Mouse (Mus musculus) lung, postnatal 0 days (tissue): ENCODE measurements around the gene Vipr2. TPM values are rescaled to one million over a fixed set of nuclear protein-coding genes. Genes with fewer than 3 reads are reported as not detected.

Experiments used
- ATAC-seq: fragments of 200-750 bp; cut with Nextera tagmentation; 2 replicates; pipeline ENCODE4 v1.8.0; 2017; ENCODE audit warnings: moderate library complexity
- DNase-seq: peaks from one replicate; pipeline ENCODE4 v3.0.0-alpha.2; 2016; ENCODE audit warnings: low spot score
- H3K27ac ChIP-seq: fragments of 300-500 bp; sonication (generic); 2 replicates; pipeline ENCODE4 v1.5.1; 2014; ENCODE audit warnings: antibody characterized with exemption, mild to moderate bottlenecking, low read length, mixed read lengths
- H3K27me3 ChIP-seq: fragments of 300-500 bp; sonication (generic); replicated peaks from 2 replicates; pipeline ENCODE4 v1.6.1; 2014; ENCODE audit warnings: low read length, mixed read lengths; ENCODE audit not compliant: insufficient read depth
- H3K36me3 ChIP-seq: fragments of 300-500 bp; sonication (generic); 2 replicates; pipeline ENCODE4 v1.6.1; 2014; ENCODE audit warnings: low read length, mixed read lengths; ENCODE audit not compliant: insufficient read depth
- H3K4me1 ChIP-seq: fragments of 300-500 bp; sonication (generic); 2 replicates; pipeline ENCODE4 v1.6.1; 2014; ENCODE audit warnings: antibody characterized with exemption, low read depth, low read length, mixed read lengths; ENCODE audit not compliant: insufficient read depth
- H3K4me2 ChIP-seq: fragments of 300-500 bp; sonication (generic); replicated peaks from 2 replicates; pipeline ENCODE4 v1.6.1; 2014; ENCODE audit warnings: low read depth, mild to moderate bottlenecking, low read length, moderate library complexity, mixed read lengths
- H3K4me3 ChIP-seq: fragments of 300-500 bp; sonication (generic); 2 replicates; pipeline ENCODE4 v1.5.1; 2014; ENCODE audit warnings: low read depth, low read length
- H3K9ac ChIP-seq: fragments of 300-500 bp; sonication (generic); replicated peaks from 2 replicates; pipeline ENCODE4 v1.6.1; 2014; ENCODE audit warnings: low read depth, mild to moderate bottlenecking
- H3K9me3 ChIP-seq: fragments of 300-500 bp; sonication (generic); 2 replicates; pipeline ENCODE4 v1.6.1; 2016; ENCODE audit warnings: low read length, mixed read lengths
- CTCF ChIP-seq: IDR thresholded peaks from 2 replicates; pipeline ENCODE4 v1.5.1; 2016; ENCODE audit warnings: antibody characterized with exemption, mild to moderate bottlenecking
- EP300 ChIP-seq: IDR thresholded peaks from 2 replicates; pipeline ENCODE4 v1.6.1; 2016; ENCODE audit warnings: antibody characterized with exemption, mild to moderate bottlenecking, control low read depth
- WGBS: fragments of 180-500 bp; shearing (Covaris S2); extraction: QIAGEN DNeasy Blood & Tissue Kit; methylation state at CpG from one replicate; pipeline ENCODE4 v1.1.7; 2014; 5-methylcytosine and 5-hydroxymethylcytosine counted together
- microRNA-seq: library from miRNA; unstranded; fragments of <30 nt; microRNA quantifications from one replicate; pipeline ENCODE4, GENCODE M21; 2016
- polyA plus RNA-seq: library from polyadenylated mRNA; unstranded; fragments of >200 nt; fragmentation: Nextera tagmentation; extraction: Ambion mirVana; gene quantifications from 2 replicates; pipeline ENCODE4 v1.2.1, GENCODE M21; 2015

Vipr2 gene
- polyA plus RNA-seq, 1 experiment from 2014 or later, result 4.8 TPM

DNA sequence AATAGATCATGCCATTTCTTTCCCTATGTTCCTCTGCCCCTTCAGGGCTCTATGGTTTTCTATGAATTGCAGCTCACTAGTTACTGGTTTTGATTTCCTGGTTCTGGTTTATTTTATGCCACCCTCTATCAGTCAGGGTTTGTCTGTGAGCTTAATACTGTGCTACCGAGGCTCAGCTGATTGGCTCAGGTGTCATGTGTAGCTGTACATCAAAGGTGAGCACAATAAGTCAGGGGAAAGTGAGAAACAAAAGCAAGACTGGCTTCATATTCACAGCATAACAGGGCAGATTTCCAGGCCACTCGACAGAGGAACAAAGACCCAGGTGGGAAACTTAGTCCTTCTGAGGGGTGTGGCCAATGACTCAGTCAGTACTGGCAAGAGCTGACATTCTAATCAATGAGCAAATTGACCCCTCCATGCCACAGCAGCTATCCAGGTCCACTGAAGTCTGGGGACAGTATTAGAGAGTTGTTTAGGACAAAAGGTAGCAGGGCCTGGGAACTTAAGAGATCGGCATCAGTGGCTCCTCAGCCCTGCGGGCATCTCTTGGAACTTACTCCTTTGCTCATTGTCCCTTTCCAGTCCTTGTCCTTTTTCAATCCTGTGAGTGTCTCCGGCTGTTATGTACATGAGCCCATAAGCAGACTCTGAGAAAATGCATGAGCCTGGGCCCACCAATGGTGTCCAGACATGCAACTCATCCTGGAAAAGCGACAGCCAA lies 105.8 kb downstream of the Vipr2 start:
- Histone ChIP-seq H3K4me1 (no peaks in the 10 kb centered on the region), H3K4me3 (no peak overlapping the region), H3K36me3 (no peaks in the 10 kb centered on the region), H3K27ac (no peak overlapping the region), H3K4me2 (no peak overlapping the region), H3K9ac (no peak overlapping the region), H3K9me3 (no peaks in the 10 kb centered on the region), H3K27me3 (no peaks in the 10 kb centered on the region)
- no peak for DNase-seq
- TF ChIP-seq CTCF, result no peak
- TF ChIP-seq EP300, result no peak
- 75% methylated on average over 6 of the region's 6 CpGs for WGBS
- ATAC-seq, result no peak

DNA sequence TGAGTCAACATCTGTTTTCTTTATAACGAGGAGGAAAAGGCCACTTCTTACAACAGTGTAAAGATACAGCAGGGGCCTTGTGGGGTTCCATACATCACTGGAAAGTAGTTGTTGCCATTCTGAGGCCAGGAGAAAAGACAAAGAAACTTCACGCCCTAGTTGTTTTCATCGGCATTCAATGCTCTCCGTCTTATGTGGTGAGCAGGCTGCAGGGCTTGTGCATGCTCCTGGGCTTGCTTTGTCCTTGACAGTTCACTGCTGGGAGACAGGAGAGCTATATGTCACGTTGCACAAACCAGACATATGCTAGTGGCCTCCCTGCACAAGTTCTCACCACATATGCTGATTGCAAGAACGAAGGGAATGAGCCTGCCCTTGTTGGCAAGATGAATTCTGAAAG lies 116.4 kb downstream of the Vipr2 start:
- 46% methylated on average over 6 of the region's 6 CpGs for WGBS
- no peaks in the 10 kb centered on the region for H3K9me3 ChIP-seq
- no peak overlapping the region for H3K9ac ChIP-seq
- TF ChIP-seq EP300 (no peak), CTCF (no peak)
- H3K27ac ChIP-seq, result no peak overlapping the region
- H3K4me2 ChIP-seq, result no peak overlapping the region
- H3K36me3 ChIP-seq, result no peaks in the 10 kb centered on the region
- DNase-seq (no peak), ATAC-seq (no peak; the same call in 1 of the 2 replicates)
- H3K27me3 ChIP-seq, result no peaks in the 10 kb centered on the region
- H3K4me1 ChIP-seq, result no peaks in the 10 kb centered on the region
- H3K4me3 ChIP-seq, result no peak overlapping the region

DNA sequence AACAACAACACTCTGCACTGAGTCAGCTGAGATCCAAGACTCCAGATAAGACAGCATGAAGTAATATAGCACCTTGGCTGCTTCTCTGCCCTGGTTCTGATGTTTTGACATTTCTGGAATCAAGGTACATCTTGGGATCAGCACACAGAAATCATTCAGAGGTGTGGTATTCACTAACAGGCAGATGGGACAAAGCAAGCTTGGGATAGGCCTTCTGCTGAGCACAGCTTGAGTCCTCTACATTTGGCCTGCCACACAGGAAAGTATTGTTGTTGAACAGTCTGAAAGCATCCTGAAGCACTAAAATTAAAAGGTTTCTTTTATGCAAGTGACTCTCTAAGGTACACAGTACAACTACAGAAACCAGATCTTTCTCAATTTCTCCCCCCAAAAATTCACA lies 117.1 kb downstream of the Vipr2 start:
- TF ChIP-seq CTCF, result no peak
- no peak for TF ChIP-seq EP300
- no peak for ATAC-seq
- H3K4me2 ChIP-seq, result no peak overlapping the region

More for the DNA sequence above, 117.1 kb downstream of the Vipr2 start:
- H3K9me3 ChIP-seq, result no peaks in the 10 kb centered on the region
- DNase-seq, result no peak
- no peaks in the 10 kb centered on the region for H3K27me3 ChIP-seq
- no peaks in the 10 kb centered on the region for H3K4me1 ChIP-seq
- no peak overlapping the region for H3K27ac ChIP-seq
- H3K36me3 ChIP-seq, result no peaks in the 10 kb centered on the region
- H3K9ac ChIP-seq, result no peak overlapping the region
- no peak overlapping the region for H3K4me3 ChIP-seq

Small RNAs within 50 kb of the gene (microRNA-seq; reads per million reads assigned to microRNA genes)
- gene Gm44372, result not detected

Other genes with a start within 250 kb of the Vipr2 start
- 26.9 and 28.2 TPM in 2 replicates for gene Zfp386, start 30.0 kb upstream of the Vipr2 start, polyA plus RNA-seq
- 15.4 and 16.6 TPM in 2 replicates for gene Wdr60, start 185.3 kb downstream of the Vipr2 start, polyA plus RNA-seq
- gene Gm11027, start 197.7 kb downstream of the Vipr2 start, polyA plus RNA-seq, result not detected in 2 replicates
- 16.7 and 17.2 TPM in 2 replicates for gene Esyt2, start 203.5 kb downstream of the Vipr2 start, polyA plus RNA-seq